Mouse (Mus musculus) ovary, postnatal 14 days (tissue): ENCODE data around the gene Gfod1.

Experiments used
- DNase-seq: peaks from one replicate; pipeline ENCODE4 v3.0.0; 2022; ENCODE audit warnings: low spot score

The Gfod1 gene

GRCm38 (mm10) chr13:43200473-43200872 is 103.5 kb downstream of the Gfod1 start:
- no peak for DNase-seq

GRCm38 (mm10) chr13:43199749-43200148 is 104.2 kb downstream of the Gfod1 start:
- DNase-seq: peak; percentile 40

- DNase-seq: no peak
These were observed 104.7 kb downstream of the Gfod1 start for GRCm38 (mm10) chr13:43199282-43199681.

GRCm38 (mm10) chr13:43197187-43197586 is 106.8 kb downstream of the Gfod1 start:
- DNase-seq: no peak

GRCm38 (mm10) chr13:43196000-43196399 is 108.0 kb downstream of the Gfod1 start:
- no peak for DNase-seq

- DNase-seq: no peak
These were observed 110.0 kb downstream of the Gfod1 start for GRCm38 (mm10) chr13:43193932-43194331.

- DNase-seq: no peak
These were observed 110.7 kb downstream of the Gfod1 start for GRCm38 (mm10) chr13:43193266-43193665.

- no peak for DNase-seq
These were observed 112.2 kb downstream of the Gfod1 start for GRCm38 (mm10) chr13:43191741-43192192.

GRCm38 (mm10) chr13:43191290-43191689 is 112.7 kb downstream of the Gfod1 start:
- no peak for DNase-seq

GRCm38 (mm10) chr13:43187736-43188135 is 116.2 kb downstream of the Gfod1 start:
- no peak for DNase-seq

- no peak for DNase-seq
These were observed 120.5 kb downstream of the Gfod1 start for GRCm38 (mm10) chr13:43183248-43184055.

- DNase-seq: peak; percentile 82
These were observed 121.3 kb downstream of the Gfod1 start for GRCm38 (mm10) chr13:43182465-43183201.

- no peak for DNase-seq
These were observed 122.9 kb downstream of the Gfod1 start for GRCm38 (mm10) chr13:43181104-43181503.

- DNase-seq: no peak
These were observed 126.7 kb downstream of the Gfod1 start for GRCm38 (mm10) chr13:43177317-43177716.

- DNase-seq: no peak
These were observed 127.3 kb downstream of the Gfod1 start for GRCm38 (mm10) chr13:43176676-43177075.

GRCm38 (mm10) chr13:43173262-43173661 is 130.7 kb downstream of the Gfod1 start:
- peak; percentile 79 for DNase-seq

- DNase-seq: no peak
These were observed 131.8 kb downstream of the Gfod1 start for GRCm38 (mm10) chr13:43172036-43172713.

- peak; percentile 99 for DNase-seq
These were observed 132.8 kb downstream of the Gfod1 start, which contains the start of gene Tbc1d7 for GRCm38 (mm10) chr13:43171020-43171710. Gene Tbc1d7 (minus strand): TSS chr13:43171501.

- no peak for DNase-seq
These were observed 136.3 kb downstream of the Gfod1 start for GRCm38 (mm10) chr13:43167721-43168120.

GRCm38 (mm10) chr13:43159429-43159828 is 144.5 kb downstream of the Gfod1 start:
- no peak for DNase-seq

GRCm38 (mm10) chr13:43158281-43158680 is 145.7 kb downstream of the Gfod1 start:
- no peak for DNase-seq

GRCm38 (mm10) chr13:43157370-43157769 is 146.6 kb downstream of the Gfod1 start:
- no peak for DNase-seq
